9 mouse cellular contexts compared by ENCODE assay signal in the genomic region with DNA sequence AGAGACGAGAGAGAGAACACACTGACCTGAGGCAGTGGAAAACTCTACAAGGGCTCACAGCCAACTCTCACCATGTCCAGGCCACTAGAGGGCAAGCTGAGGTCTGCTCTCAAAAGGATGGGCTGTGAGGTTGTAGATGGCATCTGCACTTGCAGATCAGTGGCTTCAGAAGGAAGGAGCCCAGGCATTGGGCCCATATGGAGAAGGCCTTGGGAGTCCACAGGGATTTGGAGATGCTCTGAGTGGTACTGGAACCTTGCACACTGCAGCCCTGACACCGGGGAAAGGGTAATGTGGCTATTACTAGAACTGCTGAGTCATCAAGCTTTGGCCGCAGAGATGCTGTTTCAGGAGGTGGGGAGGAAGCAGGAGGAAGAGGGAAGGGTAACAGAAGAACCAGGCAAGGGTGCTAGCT. TPM values are rescaled to one million over a fixed set of nuclear protein-coding genes. Genes with fewer than 3 reads are reported as not detected.
DNase-seq lines count a peak whose midpoint lies in the region; ATAC-seq lines count a peak whose summit lies in the region.
"Had no signal": no experiment of that assay in that cellular context is flagged by ENCODE, and none has a peak within 500 bp of the region (broad histone marks: within the 10 kb centered on the region; RNA-seq: fewer than 3 reads in every experiment).

No protein-coding gene starts in this region.

- ATAC-seq in intestine, embryonic 16.5 days = no peak

- peak; percentile 16 for DNase-seq in ovary, adult 18-20 months (ENCODE audit: low spot score)
- no peak for DNase-seq in ovary, postnatal 10 days (ENCODE audit: low spot score)
- DNase-seq in adrenal gland, adult 2 months = peak; percentile 81
- DNase-seq in cerebellum, postnatal 10 days = peak; percentile 71 to 74
- DNase-seq in kidney, adult 9 months = peak; percentile 65
- DNase-seq in ovary, postnatal 36 days (ENCODE audit: low spot score) = peak; percentile 30

- H3K27me3 ChIP-seq in intestine, embryonic 16.5 days (replicated peaks; ENCODE audit: control insufficient read depth, insufficient read depth, low read length) = no peaks in the 10 kb centered on the region
- H3K27me3 ChIP-seq: limb, embryonic 15.5 days; stomach, embryonic 15.5 days had no signal

- peaks cover 6% of the 10 kb centered on the region; the same call in 1 of the 2 replicates for H3K36me3 ChIP-seq in intestine, embryonic 16.5 days (ENCODE audit: control insufficient read depth, insufficient read depth, low read length)

- no peak overlapping the region for H3K27ac ChIP-seq in intestine, embryonic 16.5 days (ENCODE audit: low read length)
- H3K27ac ChIP-seq: limb, embryonic 15.5 days; stomach, embryonic 15.5 days had no signal

- H3K4me3 ChIP-seq in intestine, embryonic 16.5 days (ENCODE audit: low read length) = no peak overlapping the region
- H3K4me3 ChIP-seq: limb, embryonic 15.5 days; stomach, embryonic 15.5 days had no signal

- 79% methylated on average over 3 of the region's 3 CpGs for WGBS in intestine, embryonic 16.5 days

- no peak overlapping the region for H3K9ac ChIP-seq in intestine, embryonic 16.5 days (ENCODE audit: low read depth, low read length)
- H3K9ac ChIP-seq: limb, embryonic 15.5 days; stomach, embryonic 15.5 days had no signal

- H3K9me3 ChIP-seq in intestine, embryonic 16.5 days (ENCODE audit: control insufficient read depth, low read length) = no peaks in the 10 kb centered on the region
- H3K9me3 ChIP-seq: limb, embryonic 15.5 days; stomach, embryonic 15.5 days had no signal

- no peak overlapping the region for H3K4me2 ChIP-seq in intestine, embryonic 16.5 days (ENCODE audit: low read depth, low read length)
- H3K4me2 ChIP-seq: limb, embryonic 15.5 days; stomach, embryonic 15.5 days had no signal

- no peaks in the 10 kb centered on the region for H3K4me1 ChIP-seq in intestine, embryonic 16.5 days (ENCODE audit: control insufficient read depth, insufficient read depth, low read length)
- H3K4me1 ChIP-seq: limb, embryonic 15.5 days; stomach, embryonic 15.5 days had no signal

RNA-seq across cellular contexts. Expression of gene Ppm1f, which starts 24.8 kb away (rescaled TPM):
- 10 to 100 TPM; 39.2 to 48.9 TPM for total RNA-seq in adrenal gland, adult 2 months (2021)
- 15.4 and 18.9 TPM in 2 replicates for polyA plus RNA-seq in adrenal gland, adult 2 months (2012; rRNA removed)
- polyA plus RNA-seq in intestine, embryonic 16.5 days (2015; fragmentation: Nextera tagmentation; extraction: Ambion mirVana) = 15.6 and 16.0 TPM in 2 replicates

RNA-seq across cellular contexts. Expression of gene Vpreb1, which starts 50.4 kb away (rescaled TPM):
- under 1 TPM; 0.97 to 0.98 TPM for total RNA-seq in adrenal gland, adult 2 months (2021)
- polyA plus RNA-seq in adrenal gland, adult 2 months (2012; rRNA removed) = 4.7 and 4.8 TPM in 2 replicates
- polyA plus RNA-seq in intestine, embryonic 16.5 days (2015; fragmentation: Nextera tagmentation; extraction: Ambion mirVana) = 1.5 and 1.6 TPM in 2 replicates

RNA-seq across cellular contexts. Expression of gene Top3b, which starts 50.5 kb away (rescaled TPM):
- total RNA-seq in adrenal gland, adult 2 months (2021) = 10 to 100 TPM; 47.4 to 51.5 TPM
- polyA plus RNA-seq in adrenal gland, adult 2 months (2012; rRNA removed) = 43.8 and 53.1 TPM in 2 replicates
- polyA plus RNA-seq in intestine, embryonic 16.5 days (2015; fragmentation: Nextera tagmentation; extraction: Ambion mirVana) = 49.2 and 49.8 TPM in 2 replicates

RNA-seq across cellular contexts. Expression of gene Igll1, which starts 57.2 kb away (rescaled TPM):
- total RNA-seq in adrenal gland, adult 2 months (2021) = not detected
- polyA plus RNA-seq in adrenal gland, adult 2 months (2012; rRNA removed) = not detected in 2 replicates
- polyA plus RNA-seq in intestine, embryonic 16.5 days (2015; fragmentation: Nextera tagmentation; extraction: Ambion mirVana) = 0.27 and 0.49 TPM in 2 replicates
